Mouse (Mus musculus) thymus, postnatal 14 days (tissue): ENCODE measurements around the gene B4galnt1.

Source experiments
- DNase-seq: peaks from one replicate; pipeline ENCODE4 v3.0.0; 2021

The B4galnt1 gene

DNA sequence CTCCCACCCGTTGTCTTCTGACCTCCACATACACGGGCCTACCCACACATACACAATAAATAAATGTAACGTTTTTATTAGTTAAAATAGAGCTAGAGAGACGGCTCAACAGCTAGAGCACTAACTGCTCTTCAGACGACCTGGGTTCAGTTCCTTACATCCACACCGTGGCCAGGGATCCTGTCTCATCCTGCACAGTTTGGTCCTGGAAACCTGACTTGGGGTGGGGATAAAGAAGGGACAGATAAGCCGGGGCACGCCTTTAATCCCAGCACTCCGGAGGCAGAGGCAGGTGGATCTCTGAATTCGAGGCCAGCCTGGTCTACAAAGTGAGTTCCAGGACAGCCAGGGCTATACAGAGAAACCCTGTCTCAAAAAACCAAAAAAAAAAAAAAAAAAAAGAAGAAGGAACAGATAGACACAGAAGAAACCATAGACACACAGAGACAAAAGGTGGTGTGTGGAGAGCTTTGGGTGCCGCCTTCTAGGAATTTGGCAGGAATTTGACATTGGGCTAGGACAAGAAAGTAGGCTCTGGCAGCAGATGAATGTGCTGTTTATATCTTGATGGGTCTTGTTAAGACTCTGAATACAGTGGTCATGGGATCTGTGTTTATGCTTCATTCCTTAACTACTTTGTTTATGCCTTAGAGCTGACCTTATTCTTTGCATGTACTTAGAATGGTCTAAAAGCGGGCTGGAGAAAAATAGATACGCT is 48.8 kb downstream of the B4galnt1 start:
- no peak for DNase-seq

DNA sequence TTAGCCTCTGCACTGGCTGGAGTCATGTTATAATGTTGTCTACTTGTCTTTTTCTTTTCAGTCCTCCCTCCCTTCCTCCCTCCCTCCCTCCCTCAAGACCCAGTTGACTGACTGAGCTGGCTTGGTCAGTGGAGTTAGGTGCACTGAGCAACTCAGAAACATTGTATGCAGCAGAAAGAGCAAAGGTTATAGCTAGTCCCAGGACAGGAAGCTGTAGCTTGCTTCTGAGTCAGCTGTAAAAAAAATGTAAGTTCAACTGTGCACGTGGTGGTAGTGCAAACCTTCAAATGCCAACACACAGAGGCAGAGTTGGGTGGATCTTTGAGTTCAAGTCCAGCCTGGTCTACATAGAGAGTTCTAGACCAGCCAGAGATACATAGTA is 49.4 kb downstream of the B4galnt1 start:
- DNase-seq: no peak

DNA sequence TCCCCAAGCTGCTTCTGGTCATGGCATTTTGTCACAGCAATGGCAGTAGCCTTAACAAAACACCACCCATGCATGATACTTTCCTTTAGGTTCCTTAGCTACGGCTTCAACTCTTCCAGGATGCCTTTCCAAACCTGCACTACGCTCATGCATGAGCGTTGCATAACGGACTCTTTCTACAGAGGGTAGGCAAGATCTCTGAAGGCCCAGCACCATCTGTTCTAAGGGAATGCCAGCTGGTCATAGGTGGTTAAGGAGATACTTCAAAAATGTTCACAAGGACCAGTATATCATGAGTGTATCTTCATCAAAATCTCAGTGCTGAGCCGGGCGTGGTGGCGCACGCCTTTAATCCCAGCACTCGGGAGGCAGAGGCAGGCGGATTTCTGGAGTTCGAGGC is 51.4 kb downstream of the B4galnt1 start:
- DNase-seq: no peak

DNA sequence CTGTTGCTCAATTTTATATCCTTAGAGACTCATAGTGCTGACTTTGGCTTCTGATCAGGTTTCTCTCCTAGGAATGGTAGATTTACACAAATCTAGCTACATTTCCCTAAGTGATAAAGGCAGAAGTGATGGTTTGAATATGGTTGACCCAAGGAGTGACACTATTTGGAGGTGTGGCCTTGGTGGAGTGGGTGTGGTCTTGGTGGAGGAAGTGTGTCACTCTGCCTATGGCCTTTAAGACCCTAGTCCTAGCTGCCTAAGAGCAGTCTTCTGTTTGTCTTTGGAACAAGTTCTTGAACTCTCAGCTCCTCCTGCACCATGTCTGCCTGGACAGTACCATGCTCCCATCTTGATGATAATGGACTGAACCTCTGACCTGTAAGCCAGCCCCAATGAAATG is 52.2 kb downstream of the B4galnt1 start:
- DNase-seq: no peak

DNA sequence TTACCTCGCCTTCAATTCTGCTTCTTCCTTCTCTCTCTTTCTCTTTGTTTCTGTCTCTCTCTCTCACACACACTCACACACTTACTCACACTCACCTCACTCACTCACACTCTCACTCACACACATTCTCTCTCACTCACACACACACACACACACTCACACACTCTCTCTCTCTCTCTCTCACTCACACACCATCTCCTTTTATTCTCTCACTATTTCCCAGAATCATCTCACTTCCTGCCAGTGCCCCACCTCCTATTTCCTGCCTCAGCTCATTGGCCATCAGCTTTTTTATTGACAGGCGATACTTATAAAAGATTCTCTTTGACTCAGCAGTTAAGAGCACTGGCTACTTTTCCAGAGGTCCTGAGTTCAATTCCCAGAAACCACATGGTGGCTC is 53.3 kb downstream of the B4galnt1 start:
- no peak for DNase-seq
